Mouse (Mus musculus) gastrocnemius, adult 18-20 months (tissue): ENCODE data around the gene Tpm4. TPM values are rescaled to one million over a fixed set of nuclear protein-coding genes. Genes with fewer than 3 reads are reported as not detected.
"Not testable (repeated sequence)": the region's sequence is repeated elsewhere in the genome, so short reads cannot be mapped to it uniquely, and the experiment has no call there.

Experiments
- DNase-seq: peaks from one replicate; pipeline ENCODE4 v3.0.0; 2021; ENCODE audit warnings: low spot score
- long read RNA-seq, 2 experiments: library from polyadenylated mRNA; stranded (forward); transcript quantifications; one replicate each; pipeline ENCODE4 v2.0.0; 2021
- total RNA-seq, 2 experiments: library from RNA; stranded (reverse); gene quantifications; 2 replicates each; pipeline ENCODE4 v1.2.3; 2021

Tpm4 gene
- total RNA-seq, result 10 to 100 TPM; 23.8 to 42.5 TPM
- long read RNA-seq, experiment 1, transcript Tpm4-201 (8 exons, 2,128 nt), result major isoform, 71 of 73 reads
- long read RNA-seq, experiment 1, partial matches to known transcripts, result 0 of 73 reads
- long read RNA-seq, experiment 1, other reads (novel, unspliced or antisense), result 2 of 73 reads
- long read RNA-seq, experiment 2, transcript Tpm4-201 (8 exons, 2,128 nt), result major isoform, 32 of 32 reads
- long read RNA-seq, experiment 2, partial matches to known transcripts, result 0 of 32 reads
- long read RNA-seq, experiment 2, other reads (novel, unspliced or antisense), result 0 of 32 reads

- peak; percentile 44 for DNase-seq
These were observed at the start of gene Tpm4 for GRCm38 (mm10) chr8:72134756-72135445. Gene Tpm4 (plus strand): TSS chr8:72134975.

GRCm38 (mm10) chr8:72087611-72088010 lies 47.2 kb upstream of the Tpm4 start:
- not testable (repeated sequence) for DNase-seq

GRCm38 (mm10) chr8:72096721-72097120 lies 38.1 kb upstream of the Tpm4 start:
- DNase-seq, result not testable (repeated sequence)

- peak; percentile 32 for DNase-seq
These were observed 35.2 kb upstream of the Tpm4 start for GRCm38 (mm10) chr8:72099377-72100103.

GRCm38 (mm10) chr8:72105165-72105564 lies 29.6 kb upstream of the Tpm4 start:
- no peak for DNase-seq

- DNase-seq, result no peak
These were observed 28.0 kb upstream of the Tpm4 start, which contains the start of gene Olfr374 for GRCm38 (mm10) chr8:72106740-72107139. Gene Olfr374 (plus strand): TSS chr8:72107040.

- no peak for DNase-seq
These were observed 23.9 kb upstream of the Tpm4 start for GRCm38 (mm10) chr8:72110876-72111275.

GRCm38 (mm10) chr8:72112486-72112885 lies 22.3 kb upstream of the Tpm4 start:
- no peak for DNase-seq

- no peak for DNase-seq
These were observed 19.6 kb upstream of the Tpm4 start for GRCm38 (mm10) chr8:72115202-72115601.

GRCm38 (mm10) chr8:72118616-72119015 lies 16.2 kb upstream of the Tpm4 start:
- DNase-seq, result no peak

GRCm38 (mm10) chr8:72121486-72121885 lies 13.3 kb upstream of the Tpm4 start:
- not testable (repeated sequence) for DNase-seq

- DNase-seq, result no peak
These were observed 12.8 kb upstream of the Tpm4 start for GRCm38 (mm10) chr8:72121997-72122396.

- no peak for DNase-seq
These were observed 6.9 kb upstream of the Tpm4 start for GRCm38 (mm10) chr8:72127834-72128233.

GRCm38 (mm10) chr8:72131251-72131650 lies 3.5 kb upstream of the Tpm4 start:
- no peak for DNase-seq

- no peak for DNase-seq
These were observed 2.9 kb upstream of the Tpm4 start for GRCm38 (mm10) chr8:72131901-72132300.

GRCm38 (mm10) chr8:72132417-72132816 lies 2.4 kb upstream of the Tpm4 start:
- DNase-seq, result no peak

- no peak for DNase-seq
These were observed 1.9 kb upstream of the Tpm4 start for GRCm38 (mm10) chr8:72132891-72133290.

GRCm38 (mm10) chr8:72133507-72133906 lies 1.3 kb upstream of the Tpm4 start:
- no peak for DNase-seq

- peak; percentile 20 for DNase-seq
These were observed 899 bp downstream of the Tpm4 start for GRCm38 (mm10) chr8:72135446-72136301.

GRCm38 (mm10) chr8:72136302-72136978 lies 1.7 kb downstream of the Tpm4 start:
- peak; percentile 82 for DNase-seq

- no peak for DNase-seq
These were observed 2.7 kb downstream of the Tpm4 start for GRCm38 (mm10) chr8:72137431-72137830.
